Mouse (Mus musculus) intestine, postnatal 0 days (tissue): ENCODE data around the gene Wdr6. TPM values are rescaled to one million over a fixed set of nuclear protein-coding genes. Genes with fewer than 3 reads are reported as not detected.

ENCODE experiments used
- ATAC-seq: fragments of 200-750 bp; cut with Nextera tagmentation; 2 replicates; pipeline ENCODE4 v1.8.0; 2017; ENCODE audit warnings: mild to moderate bottlenecking, moderate TSS enrichment, moderate library complexity
- H3K27ac ChIP-seq: fragments of 300-500 bp; sonication (generic); 2 replicates; pipeline ENCODE4 v1.5.1; 2014; ENCODE audit warnings: mild to moderate bottlenecking, low read depth, low read length, moderate library complexity
- H3K27me3 ChIP-seq: fragments of 300-500 bp; sonication (generic); replicated peaks from 2 replicates; pipeline ENCODE4 v1.6.1; 2014; ENCODE audit warnings: low read length, mixed read lengths; ENCODE audit not compliant: control insufficient read depth, insufficient read depth
- H3K36me3 ChIP-seq: fragments of 300-500 bp; sonication (generic); 2 replicates; pipeline ENCODE4 v1.6.1; 2014; ENCODE audit warnings: mild to moderate bottlenecking, moderate library complexity; ENCODE audit not compliant: control insufficient read depth, insufficient read depth
- H3K4me1 ChIP-seq: fragments of 300-500 bp; sonication (generic); replicated peaks from 2 replicates; pipeline ENCODE4 v1.6.1; 2014; ENCODE audit warnings: antibody characterized with exemption, low read length, mixed read lengths; ENCODE audit not compliant: control insufficient read depth, insufficient read depth
- H3K4me2 ChIP-seq: fragments of 300-500 bp; sonication (generic); replicated peaks from 2 replicates; pipeline ENCODE4 v1.6.1; 2014; ENCODE audit warnings: low read depth, mild to moderate bottlenecking, moderate library complexity
- H3K4me3 ChIP-seq: fragments of 300-500 bp; sonication (generic); 2 replicates; pipeline ENCODE4 v1.5.1; 2014; ENCODE audit warnings: low read depth, low read length
- H3K9ac ChIP-seq: fragments of 300-500 bp; sonication (generic); 2 replicates; pipeline ENCODE4 v1.6.1; 2014; ENCODE audit warnings: mild to moderate bottlenecking, low read depth, low read length
- H3K9me3 ChIP-seq: fragments of 300-500 bp; sonication (generic); 2 replicates; pipeline ENCODE4 v1.6.1; 2016; ENCODE audit warnings: mixed run types; ENCODE audit not compliant: control insufficient read depth
- CTCF ChIP-seq: sonication (generic); IDR thresholded peaks from 2 replicates; pipeline ENCODE4 v1.5.1; 2016; ENCODE audit warnings: low read depth, mild to moderate bottlenecking, control low read depth, antibody characterized with exemption, moderate library complexity
- WGBS: fragments of 180-500 bp; shearing (Covaris S2); extraction: QIAGEN DNeasy Blood & Tissue Kit; methylation state at CpG from one replicate; pipeline ENCODE4 v1.1.7; 2014; 5-methylcytosine and 5-hydroxymethylcytosine counted together
- polyA plus RNA-seq: library from polyadenylated mRNA; unstranded; fragments of >200 nt; fragmentation: Nextera tagmentation; extraction: Ambion mirVana; gene quantifications from 2 replicates; pipeline ENCODE4 v1.2.1, GENCODE M21; 2015

The Wdr6 gene
- polyA plus RNA-seq, 1 experiment from 2014 or later = 16.7 TPM

GRCm38 (mm10) chr9:108601986-108602385 lies 23.4 kb upstream of the Wdr6 start:
- no peaks in the 10 kb centered on the region for H3K9me3 ChIP-seq

GRCm38 (mm10) chr9:108600011-108600410 lies 21.5 kb upstream of the Wdr6 start:
- Histone ChIP-seq H3K27ac (no peak overlapping the region), H3K27me3 (no peaks in the 10 kb centered on the region), H3K4me1 (no peaks in the 10 kb centered on the region), H3K36me3 (peaks cover 26% of the 10 kb centered on the region), H3K4me3 (no peak overlapping the region), H3K4me2 (no peak overlapping the region), H3K9me3 (no peaks in the 10 kb centered on the region), H3K9ac (no peak overlapping the region)
- no peak for ATAC-seq
- 39% methylated on average over 2 of the region's 2 CpGs for WGBS
- no peak for TF ChIP-seq CTCF

More at GRCm38 (mm10) chr9:108601986-108602385, 23.4 kb upstream of the Wdr6 start:
- H3K27me3 ChIP-seq = no peaks in the 10 kb centered on the region
- 41% methylated on average over 4 of the region's 4 CpGs for WGBS
- ATAC-seq = no peak
- H3K36me3 ChIP-seq = peaks cover 44% of the 10 kb centered on the region
- H3K4me3 ChIP-seq = no peak overlapping the region
- no peak for TF ChIP-seq CTCF
- H3K9ac ChIP-seq = no peak overlapping the region
- H3K4me2 ChIP-seq = no peak overlapping the region
- no peaks in the 10 kb centered on the region for H3K4me1 ChIP-seq
- H3K27ac ChIP-seq = no peak overlapping the region

- Histone ChIP-seq H3K9me3 (no peaks in the 10 kb centered on the region), H3K4me2 (no peak overlapping the region), H3K4me3 (no peak overlapping the region), H3K9ac (no peak overlapping the region), H3K27ac (no peak overlapping the region), H3K27me3 (no peaks in the 10 kb centered on the region), H3K4me1 (no peaks in the 10 kb centered on the region), H3K36me3 (peaks cover 17% of the 10 kb centered on the region)
- no peak for TF ChIP-seq CTCF
- WGBS = 75% methylated on average over 4 of the region's 4 CpGs
- ATAC-seq = no peak
These were observed 20.6 kb upstream of the Wdr6 start for GRCm38 (mm10) chr9:108599021-108599566.

- peak; percentile 37; the same call in 1 of the 2 replicates for ATAC-seq
These were observed 18.6 kb upstream of the Wdr6 start, which contains the start of gene P4htm for GRCm38 (mm10) chr9:108596998-108597764. Gene P4htm, minus strand, starts transcription at chr9:108597667.

GRCm38 (mm10) chr9:108594354-108594753 lies 15.8 kb upstream of the Wdr6 start:
- Histone ChIP-seq H3K27ac (no peak overlapping the region), H3K27me3 (no peaks in the 10 kb centered on the region), H3K4me1 (no peaks in the 10 kb centered on the region), H3K9me3 (no peaks in the 10 kb centered on the region), H3K9ac (no peak overlapping the region), H3K36me3 (no peaks in the 10 kb centered on the region), H3K4me3 (no peak overlapping the region), H3K4me2 (no peak overlapping the region)
- ATAC-seq = no peak
- no peak for TF ChIP-seq CTCF
- WGBS = 65% methylated on average over 3 of the region's 3 CpGs

More at GRCm38 (mm10) chr9:108596998-108597764, 18.6 kb upstream of the Wdr6 start, which contains the start of gene P4htm:
- H3K4me3 ChIP-seq = peak within 1 kb of the TSS; percentile 57
- no peak within 1 kb of the TSS for H3K27ac ChIP-seq
- no peaks in the 10 kb centered on the region for H3K27me3 ChIP-seq
- 3% methylated on average over 69 of the region's 69 CpGs for WGBS
- no peaks in the 10 kb centered on the region for H3K36me3 ChIP-seq
- no peaks in the 10 kb centered on the region for H3K4me1 ChIP-seq
- peak within 1 kb of the TSS; percentile 86 for H3K4me2 ChIP-seq
- H3K9me3 ChIP-seq = no peaks in the 10 kb centered on the region
- peak; percentile 15; the same call in 1 of the 2 replicates for TF ChIP-seq CTCF
- peak within 1 kb of the TSS; percentile 18 for H3K9ac ChIP-seq

GRCm38 (mm10) chr9:108591462-108591861 lies 12.9 kb upstream of the Wdr6 start:
- Histone ChIP-seq H3K9me3 (no peaks in the 10 kb centered on the region), H3K27me3 (no peaks in the 10 kb centered on the region), H3K4me2 (no peak overlapping the region), H3K4me1 (no peaks in the 10 kb centered on the region), H3K9ac (no peak overlapping the region), H3K4me3 (no peak overlapping the region), H3K36me3 (no peaks in the 10 kb centered on the region), H3K27ac (no peak overlapping the region)
- WGBS = 84% methylated on average over 4 of the region's 4 CpGs
- no peak for ATAC-seq
- no peak for TF ChIP-seq CTCF
